Mouse (Mus musculus): ENCODE measurements around the gene Bank1. TPM values are rescaled to one million over a fixed set of nuclear protein-coding genes. Genes with fewer than 3 reads are reported as not detected.
"Not testable (repeated sequence)": the region's sequence is repeated elsewhere in the genome, so short reads cannot be mapped to it uniquely, and the experiment has no call there.

Bank1 gene
- 0.52 and 0.58 TPM in 2 replicates for polyA plus RNA-seq (2015; fragmentation: Nextera tagmentation; extraction: Ambion mirVana)

GRCm38 (mm10) chr3:136325783-136326182 is at the start of gene Bank1:
Bank1 (minus strand) TSS chr3:136326066.
- no peaks in the 10 kb centered on the region for H3K4me1 ChIP-seq
- no peaks in the 10 kb centered on the region for H3K36me3 ChIP-seq
- 77% methylated on average over 5 of the region's 5 CpGs for WGBS
- H3K9ac ChIP-seq, result no peak within 1 kb of the TSS
- no peak within 1 kb of the TSS for H3K4me3 ChIP-seq
- H3K27me3 ChIP-seq, result no peaks in the 10 kb centered on the region
- ATAC-seq (ENCODE audit: insufficient number of reproducible peaks, insufficient read depth, low FRiP score, low TSS enrichment, low read depth), result no peak
- H3K9me3 ChIP-seq, result no peaks in the 10 kb centered on the region
- no peak within 1 kb of the TSS for H3K27ac ChIP-seq
- no peak within 1 kb of the TSS for H3K4me2 ChIP-seq

- Histone ChIP-seq H3K9me3 (no peaks in the 10 kb centered on the region), H3K4me1 (no peaks in the 10 kb centered on the region), H3K9ac (no peak overlapping the region), H3K27ac (no peak overlapping the region), H3K27me3 (no peaks in the 10 kb centered on the region), H3K36me3 (no peaks in the 10 kb centered on the region), H3K4me2 (no peak overlapping the region), H3K4me3 (no peak overlapping the region)
- WGBS, result 71% methylated on average over 11 of the region's 11 CpGs
- no peak for ATAC-seq (ENCODE audit: insufficient number of reproducible peaks, insufficient read depth, low FRiP score, low TSS enrichment, low read depth)
These were observed 44.0 kb upstream of the Bank1 start for GRCm38 (mm10) chr3:136369916-136370315.

GRCm38 (mm10) chr3:136369466-136369865 is 43.6 kb upstream of the Bank1 start:
- Histone ChIP-seq H3K4me1 (no peaks in the 10 kb centered on the region), H3K4me2 (no peak overlapping the region), H3K27ac (no peak overlapping the region), H3K9ac (no peak overlapping the region), H3K9me3 (no peaks in the 10 kb centered on the region), H3K36me3 (no peaks in the 10 kb centered on the region), H3K4me3 (no peak overlapping the region), H3K27me3 (no peaks in the 10 kb centered on the region)
- no peak for ATAC-seq (ENCODE audit: insufficient number of reproducible peaks, insufficient read depth, low FRiP score, low TSS enrichment, low read depth)
- 78% methylated on average over 9 of the region's 9 CpGs for WGBS

GRCm38 (mm10) chr3:136368505-136368999 is 42.7 kb upstream of the Bank1 start:
- H3K27ac ChIP-seq, result no peak overlapping the region
- ATAC-seq (ENCODE audit: insufficient number of reproducible peaks, insufficient read depth, low FRiP score, low TSS enrichment, low read depth), result no peak
- no peak overlapping the region for H3K4me3 ChIP-seq
- no peaks in the 10 kb centered on the region for H3K36me3 ChIP-seq
- no peaks in the 10 kb centered on the region for H3K27me3 ChIP-seq
- H3K4me1 ChIP-seq, result no peaks in the 10 kb centered on the region
- no peak overlapping the region for H3K4me2 ChIP-seq
- no peaks in the 10 kb centered on the region for H3K9me3 ChIP-seq
- 87% methylated on average over 4 of the region's 4 CpGs for WGBS
- H3K9ac ChIP-seq, result no peak overlapping the region

- no peaks in the 10 kb centered on the region for H3K27me3 ChIP-seq
- no peak overlapping the region for H3K27ac ChIP-seq
- no peaks in the 10 kb centered on the region for H3K9me3 ChIP-seq
- ATAC-seq (ENCODE audit: insufficient number of reproducible peaks, insufficient read depth, low FRiP score, low TSS enrichment, low read depth), result no peak
- no peak overlapping the region for H3K9ac ChIP-seq
- no peaks in the 10 kb centered on the region for H3K36me3 ChIP-seq
- 81% methylated on average over 7 of the region's 7 CpGs for WGBS
- no peaks in the 10 kb centered on the region for H3K4me1 ChIP-seq
- no peak overlapping the region for H3K4me2 ChIP-seq
- H3K4me3 ChIP-seq, result no peak overlapping the region
These were observed 23.8 kb upstream of the Bank1 start for GRCm38 (mm10) chr3:136349690-136350089.

GRCm38 (mm10) chr3:136348611-136349010 is 22.7 kb upstream of the Bank1 start:
- Histone ChIP-seq H3K4me1 (no peaks in the 10 kb centered on the region), H3K4me2 (no peak overlapping the region), H3K27me3 (no peaks in the 10 kb centered on the region), H3K36me3 (no peaks in the 10 kb centered on the region), H3K9ac (no peak overlapping the region), H3K27ac (no peak overlapping the region), H3K9me3 (no peaks in the 10 kb centered on the region), H3K4me3 (no peak overlapping the region)
- 70% methylated on average over 1 of the region's 1 CpGs for WGBS
- ATAC-seq (ENCODE audit: insufficient number of reproducible peaks, insufficient read depth, low FRiP score, low TSS enrichment, low read depth), result no peak

DNA sequence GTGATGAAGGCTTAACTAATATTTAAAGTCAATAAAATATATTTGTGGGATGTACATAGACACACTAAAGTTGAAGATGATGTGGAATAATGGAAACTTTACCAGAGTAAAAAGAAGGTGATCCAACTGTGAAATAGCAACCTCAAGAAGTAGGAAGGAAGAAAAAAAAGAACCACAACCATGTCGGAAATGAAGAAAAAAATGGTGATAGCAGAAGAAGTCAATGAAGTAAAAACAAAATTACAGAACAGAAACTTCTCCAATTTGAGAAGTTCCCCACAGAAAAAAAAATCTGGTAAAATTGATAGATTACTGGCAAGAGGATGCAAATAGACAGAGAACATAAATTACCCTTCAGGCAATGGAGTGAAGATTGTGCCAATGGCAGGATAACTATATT is 21.4 kb upstream of the Bank1 start:
- no peaks in the 10 kb centered on the region for H3K36me3 ChIP-seq
- 79% methylated on average over 1 of the region's 1 CpGs for WGBS
- no peaks in the 10 kb centered on the region for H3K4me1 ChIP-seq
- ATAC-seq (ENCODE audit: insufficient number of reproducible peaks, insufficient read depth, low FRiP score, low TSS enrichment, low read depth), result no peak
- no peak overlapping the region for H3K27ac ChIP-seq
- H3K9ac ChIP-seq, result no peak overlapping the region
- no peaks in the 10 kb centered on the region for H3K9me3 ChIP-seq
- no peak overlapping the region for H3K4me2 ChIP-seq
- no peak overlapping the region for H3K4me3 ChIP-seq
- no peaks in the 10 kb centered on the region for H3K27me3 ChIP-seq

GRCm38 (mm10) chr3:136341911-136342310 is 16.0 kb upstream of the Bank1 start:
- ATAC-seq (ENCODE audit: insufficient number of reproducible peaks, insufficient read depth, low FRiP score, low TSS enrichment, low read depth), result no peak
- no peaks in the 10 kb centered on the region for H3K36me3 ChIP-seq
- H3K9me3 ChIP-seq, result no peaks in the 10 kb centered on the region
- H3K9ac ChIP-seq, result no peak overlapping the region
- no peak overlapping the region for H3K4me3 ChIP-seq
- no peaks in the 10 kb centered on the region for H3K4me1 ChIP-seq
- no peaks in the 10 kb centered on the region for H3K27me3 ChIP-seq
- no peak overlapping the region for H3K4me2 ChIP-seq
- H3K27ac ChIP-seq, result no peak overlapping the region
- 88% methylated on average over 2 of the region's 2 CpGs for WGBS

DNA sequence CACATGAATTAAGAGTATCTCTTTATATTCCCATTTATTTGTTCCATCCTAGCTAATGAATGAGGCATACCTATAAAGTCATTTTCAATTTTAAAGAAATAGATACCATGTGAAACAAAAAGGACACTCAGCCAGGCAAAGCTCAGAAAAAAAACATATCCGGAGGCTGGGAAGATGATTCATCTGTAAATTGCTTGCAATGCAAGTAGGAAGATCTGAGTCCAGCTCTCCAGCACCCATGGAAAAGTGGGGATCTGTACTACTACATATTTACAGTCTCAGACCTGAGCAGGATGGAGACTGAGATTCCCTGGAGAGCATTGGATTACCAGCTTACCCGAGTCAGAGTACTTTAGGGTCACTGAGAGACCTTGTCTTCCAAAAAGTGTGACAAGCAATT is 14.0 kb upstream of the Bank1 start:
- H3K4me2 ChIP-seq, result no peak overlapping the region
- 62% methylated on average over 2 of the region's 2 CpGs for WGBS
- no peak for ATAC-seq (ENCODE audit: insufficient number of reproducible peaks, insufficient read depth, low FRiP score, low TSS enrichment, low read depth)
- no peak overlapping the region for H3K27ac ChIP-seq
- no peaks in the 10 kb centered on the region for H3K36me3 ChIP-seq
- H3K9ac ChIP-seq, result no peak overlapping the region
- H3K4me1 ChIP-seq, result no peaks in the 10 kb centered on the region
- H3K9me3 ChIP-seq, result no peaks in the 10 kb centered on the region
- H3K27me3 ChIP-seq, result no peaks in the 10 kb centered on the region
- no peak overlapping the region for H3K4me3 ChIP-seq

- H3K4me3 ChIP-seq, result no peak overlapping the region
- no peaks in the 10 kb centered on the region for H3K36me3 ChIP-seq
- H3K27me3 ChIP-seq, result no peaks in the 10 kb centered on the region
- no peaks in the 10 kb centered on the region for H3K9me3 ChIP-seq
- ATAC-seq (ENCODE audit: insufficient number of reproducible peaks, insufficient read depth, low FRiP score, low TSS enrichment, low read depth), result no peak
- 75% methylated on average over 2 of the region's 2 CpGs for WGBS
- H3K4me1 ChIP-seq, result no peaks in the 10 kb centered on the region
- H3K9ac ChIP-seq, result no peak overlapping the region
- no peak overlapping the region for H3K4me2 ChIP-seq
- no peak overlapping the region for H3K27ac ChIP-seq
These were observed 5.3 kb upstream of the Bank1 start for GRCm38 (mm10) chr3:136331135-136331534.

DNA sequence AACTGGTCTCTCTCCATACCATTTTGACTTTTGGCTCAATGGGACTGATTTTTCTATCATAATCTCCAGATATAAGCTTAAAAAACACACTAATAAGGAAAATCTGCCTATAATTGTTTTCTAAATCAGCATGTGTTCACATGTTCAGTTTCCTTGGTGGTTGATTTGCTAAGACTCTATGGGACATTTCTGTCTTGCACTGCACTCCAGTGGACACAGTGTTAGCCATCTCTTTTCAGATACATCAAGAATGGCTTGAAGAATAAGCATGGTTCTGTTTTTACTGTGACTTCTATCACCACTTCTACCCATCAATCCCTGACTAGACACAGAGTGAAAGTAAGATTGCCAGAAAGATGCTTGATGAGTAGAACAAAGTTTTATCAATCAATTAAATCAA is 4.2 kb upstream of the Bank1 start:
- Histone ChIP-seq H3K36me3 (no peaks in the 10 kb centered on the region), H3K27ac (no peak overlapping the region), H3K27me3 (no peaks in the 10 kb centered on the region), H3K4me2 (no peak overlapping the region), H3K4me3 (no peak overlapping the region), H3K4me1 (no peaks in the 10 kb centered on the region), H3K9me3 (no peaks in the 10 kb centered on the region), H3K9ac (no peak overlapping the region)
- no peak for ATAC-seq (ENCODE audit: insufficient number of reproducible peaks, insufficient read depth, low FRiP score, low TSS enrichment, low read depth)

DNA sequence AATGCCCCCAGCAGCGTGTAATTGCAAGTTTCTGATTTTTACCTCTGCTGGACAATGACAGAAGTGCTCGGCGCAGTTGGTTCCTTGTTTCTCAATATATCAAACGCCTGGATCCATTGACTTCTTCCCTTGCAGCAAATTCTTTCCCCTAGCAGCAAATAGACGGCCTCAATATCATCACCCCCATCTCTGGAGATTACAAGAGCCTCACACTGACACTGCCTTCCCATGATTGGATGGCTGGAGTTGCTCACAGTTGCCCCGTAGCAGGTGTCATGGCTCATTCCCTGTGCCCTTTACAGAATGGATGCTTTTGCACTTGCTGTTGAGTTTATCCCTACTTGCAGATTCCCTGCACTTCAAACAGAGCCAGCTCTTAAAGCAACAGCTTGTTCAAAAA is 3.3 kb upstream of the Bank1 start:
- WGBS, result 56% methylated on average over 6 of the region's 6 CpGs
- no peaks in the 10 kb centered on the region for H3K9me3 ChIP-seq
- no peaks in the 10 kb centered on the region for H3K4me1 ChIP-seq
- H3K36me3 ChIP-seq, result no peaks in the 10 kb centered on the region
- no peak overlapping the region for H3K4me3 ChIP-seq
- ATAC-seq (ENCODE audit: insufficient number of reproducible peaks, insufficient read depth, low FRiP score, low TSS enrichment, low read depth), result no peak
- no peak overlapping the region for H3K27ac ChIP-seq
- H3K4me2 ChIP-seq, result no peak overlapping the region
- no peaks in the 10 kb centered on the region for H3K27me3 ChIP-seq
- H3K9ac ChIP-seq, result no peak overlapping the region

DNA sequence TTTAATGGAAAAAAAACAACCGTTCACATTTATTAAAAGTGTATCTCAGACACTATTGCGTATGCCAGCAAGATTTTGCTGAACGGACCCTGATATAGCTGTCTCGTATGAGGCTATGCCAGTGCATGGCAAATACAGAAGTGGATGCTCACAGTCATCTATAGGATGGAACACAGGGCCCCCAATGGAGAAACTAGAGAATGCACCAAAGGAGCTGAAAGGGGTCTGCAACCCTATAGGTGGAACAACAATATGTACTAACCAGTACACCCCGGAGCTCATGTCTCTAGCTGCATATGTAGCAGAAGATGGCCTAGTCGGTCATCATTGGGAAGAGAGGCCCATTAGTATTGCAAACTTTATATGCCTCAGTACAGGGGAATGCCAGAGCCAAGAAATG is 1.1 kb downstream of the Bank1 start:
- 95% methylated on average over 6 of the region's 6 CpGs for WGBS
- not testable (repeated sequence) for ATAC-seq (ENCODE audit: insufficient number of reproducible peaks, insufficient read depth, low FRiP score, low TSS enrichment, low read depth); H3K9me3 ChIP-seq

More for the DNA sequence above, 1.1 kb downstream of the Bank1 start:
- not testable (repeated sequence) for H3K4me2 ChIP-seq, H3K36me3 ChIP-seq, H3K27me3 ChIP-seq, H3K4me3 ChIP-seq, H3K4me1 ChIP-seq, H3K9ac ChIP-seq, H3K27ac ChIP-seq

Measured in embryonic facial prominence, embryonic 13.5 days (tissue).